Mouse (Mus musculus) embryo, embryonic 10.5 days (tissue): ENCODE data around the gene Cd101.

Experiments
- DNase-seq: peaks from one replicate; pipeline ENCODE4 v3.0.0-alpha.2; 2015; ENCODE audit warnings: low spot score

Gene Cd101

GRCm38 (mm10) chr3:101041997-101042396, 12.6 kb upstream of the Cd101 start:
- peak; percentile 6 for DNase-seq

- no peak for DNase-seq
Measured at GRCm38 (mm10) chr3:101037984-101038545, 8.7 kb upstream of the Cd101 start.

GRCm38 (mm10) chr3:101036001-101036400, 6.6 kb upstream of the Cd101 start:
- no peak for DNase-seq

- DNase-seq, result no peak
Measured at GRCm38 (mm10) chr3:101034509-101034908, 5.2 kb upstream of the Cd101 start.

GRCm38 (mm10) chr3:101033644-101034043, 4.3 kb upstream of the Cd101 start:
- no peak for DNase-seq

- peak; percentile 15 for DNase-seq
Measured at GRCm38 (mm10) chr3:101031456-101032142, 2.2 kb upstream of the Cd101 start.

GRCm38 (mm10) chr3:101030630-101031029, 1.3 kb upstream of the Cd101 start:
- DNase-seq, result no peak

GRCm38 (mm10) chr3:101026741-101027140, 2.6 kb downstream of the Cd101 start:
- DNase-seq, result no peak

- no peak for DNase-seq
Measured at GRCm38 (mm10) chr3:101022967-101023366, 6.4 kb downstream of the Cd101 start.

- no peak for DNase-seq
Measured at GRCm38 (mm10) chr3:101021481-101022051, 7.8 kb downstream of the Cd101 start.

GRCm38 (mm10) chr3:101021073-101021472, 8.3 kb downstream of the Cd101 start:
- DNase-seq, result no peak

GRCm38 (mm10) chr3:101018494-101018893, 10.9 kb downstream of the Cd101 start:
- no peak for DNase-seq

- DNase-seq, result no peak
Measured at GRCm38 (mm10) chr3:101016050-101016449, 13.3 kb downstream of the Cd101 start.

- DNase-seq, result no peak
Measured at GRCm38 (mm10) chr3:101015254-101015653, 14.1 kb downstream of the Cd101 start.

- no peak for DNase-seq
Measured at GRCm38 (mm10) chr3:101013536-101013935, 15.8 kb downstream of the Cd101 start.

GRCm38 (mm10) chr3:101013005-101013404, 16.4 kb downstream of the Cd101 start:
- no peak for DNase-seq

GRCm38 (mm10) chr3:101012597-101012996, 16.8 kb downstream of the Cd101 start:
- no peak for DNase-seq

- no peak for DNase-seq
Measured at GRCm38 (mm10) chr3:101012131-101012571, 17.2 kb downstream of the Cd101 start.

GRCm38 (mm10) chr3:101011203-101011600, 18.2 kb downstream of the Cd101 start:
- no peak for DNase-seq

GRCm38 (mm10) chr3:101010589-101011202, 18.7 kb downstream of the Cd101 start:
- DNase-seq, result no peak

- no peak for DNase-seq
Measured at GRCm38 (mm10) chr3:101007112-101007782, 22.1 kb downstream of the Cd101 start.

GRCm38 (mm10) chr3:101005392-101005791, 24.0 kb downstream of the Cd101 start:
- no peak for DNase-seq
